Mouse (Mus musculus) forebrain, postnatal 0 days (tissue): ENCODE results near the gene Zbtb38. TPM values are rescaled to one million over a fixed set of nuclear protein-coding genes. Genes with fewer than 3 reads are reported as not detected.
A peak's percentile ranks its signal among the peaks of the same experiment; 100 is the strongest.

ENCODE experiments used
- ATAC-seq: fragments of 200-750 bp; cut with Nextera tagmentation; 2 replicates; pipeline ENCODE4 v1.8.0; 2017; ENCODE audit warnings: mild to moderate bottlenecking, moderate library complexity
- DNase-seq: peaks from one replicate; pipeline ENCODE4 v3.0.0-alpha.2; 2015
- H3K27ac ChIP-seq: fragments of 300-500 bp; sonication (generic); 2 replicates; pipeline ENCODE4 v1.5.1; 2014; ENCODE audit warnings: low read depth, mild to moderate bottlenecking, antibody characterized with exemption, low read length, moderate library complexity, mixed read lengths
- H3K27me3 ChIP-seq: fragments of 300-500 bp; sonication (generic); 2 replicates; pipeline ENCODE4 v1.6.1; 2014; ENCODE audit warnings: mild to moderate bottlenecking, low read length, mixed read lengths; ENCODE audit not compliant: insufficient read depth
- H3K36me3 ChIP-seq: fragments of 300-500 bp; sonication (generic); 2 replicates; pipeline ENCODE4 v1.6.1; 2014; ENCODE audit warnings: mild to moderate bottlenecking, moderate library complexity; ENCODE audit not compliant: insufficient read depth
- H3K4me1 ChIP-seq: fragments of 300-500 bp; sonication (generic); 2 replicates; pipeline ENCODE4 v1.6.1; 2014; ENCODE audit warnings: antibody characterized with exemption; ENCODE audit not compliant: insufficient read depth
- H3K4me2 ChIP-seq: fragments of 300-500 bp; sonication (generic); 2 replicates; pipeline ENCODE4 v1.6.1; 2014; ENCODE audit warnings: low read depth, mild to moderate bottlenecking, moderate library complexity
- H3K4me3 ChIP-seq: fragments of 300-500 bp; sonication (generic); 2 replicates; pipeline ENCODE4 v1.5.1; 2014; ENCODE audit warnings: low read depth, low read length, mixed read lengths
- H3K9ac ChIP-seq: fragments of 300-500 bp; sonication (generic); 2 replicates; pipeline ENCODE4 v1.6.1; 2014; ENCODE audit warnings: mild to moderate bottlenecking
- H3K9me3 ChIP-seq: fragments of 300-500 bp; sonication (generic); 2 replicates; pipeline ENCODE4 v1.6.1; 2016; ENCODE audit warnings: low read length
- CTCF ChIP-seq: sonication (generic); IDR thresholded peaks from 2 replicates; pipeline ENCODE4 v1.5.1; 2016; ENCODE audit warnings: antibody characterized with exemption, control low read depth, low read depth
- WGBS: fragments of 180-500 bp; shearing (Covaris S2); extraction: QIAGEN DNeasy Blood & Tissue Kit; methylation state at CpG from one replicate; pipeline ENCODE4 v1.1.7; 2014; 5-methylcytosine and 5-hydroxymethylcytosine counted together
- polyA plus RNA-seq: library from polyadenylated mRNA; unstranded; fragments of >200 nt; fragmentation: Nextera tagmentation; extraction: Ambion mirVana; gene quantifications from 2 replicates; pipeline ENCODE4 v1.2.1, GENCODE M21; 2015
- total RNA-seq: library from RNA; depleted of rRNA; stranded (reverse); fragments of >200 nt; gene quantifications from 2 replicates; pipeline ENCODE4 v1.2.3, GENCODE M21; 2014

Zbtb38 gene
- total and polyA plus RNA-seq, 2 experiments from 2014 or later, result 44.2 to 68.3 TPM

DNA sequence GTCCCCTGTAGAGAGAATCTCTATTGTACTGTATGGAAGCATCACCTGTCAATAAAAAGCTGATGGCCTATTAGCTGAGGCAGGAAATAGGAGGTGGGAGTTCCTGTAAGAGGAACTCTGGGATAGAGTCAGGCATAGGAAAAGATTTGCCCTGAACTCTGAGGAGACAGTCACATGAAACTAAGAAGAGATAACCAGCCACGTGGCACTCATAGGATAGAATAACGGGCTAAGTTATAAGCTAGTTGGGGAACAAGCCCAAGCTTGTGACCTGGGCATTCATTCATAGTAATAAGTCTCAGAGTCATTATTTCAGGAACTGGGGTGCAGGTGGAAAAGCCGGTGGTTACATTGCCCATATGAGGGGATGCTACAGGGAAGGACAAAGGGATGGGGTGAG, 10.4 kb upstream of the Zbtb38 start:
- TF ChIP-seq CTCF, result no peak
- Histone ChIP-seq H3K36me3 (no peaks in the 10 kb centered on the region), H3K4me1 (no peaks in the 10 kb centered on the region), H3K4me2 (no peak overlapping the region), H3K9ac (no peak overlapping the region), H3K27me3 (no peaks in the 10 kb centered on the region), H3K4me3 (no peak overlapping the region), H3K27ac (no peak overlapping the region), H3K9me3 (no peaks in the 10 kb centered on the region)
- 94% methylated on average over 3 of the region's 3 CpGs for WGBS
- DNase-seq (no peak), ATAC-seq (no peak)

DNA sequence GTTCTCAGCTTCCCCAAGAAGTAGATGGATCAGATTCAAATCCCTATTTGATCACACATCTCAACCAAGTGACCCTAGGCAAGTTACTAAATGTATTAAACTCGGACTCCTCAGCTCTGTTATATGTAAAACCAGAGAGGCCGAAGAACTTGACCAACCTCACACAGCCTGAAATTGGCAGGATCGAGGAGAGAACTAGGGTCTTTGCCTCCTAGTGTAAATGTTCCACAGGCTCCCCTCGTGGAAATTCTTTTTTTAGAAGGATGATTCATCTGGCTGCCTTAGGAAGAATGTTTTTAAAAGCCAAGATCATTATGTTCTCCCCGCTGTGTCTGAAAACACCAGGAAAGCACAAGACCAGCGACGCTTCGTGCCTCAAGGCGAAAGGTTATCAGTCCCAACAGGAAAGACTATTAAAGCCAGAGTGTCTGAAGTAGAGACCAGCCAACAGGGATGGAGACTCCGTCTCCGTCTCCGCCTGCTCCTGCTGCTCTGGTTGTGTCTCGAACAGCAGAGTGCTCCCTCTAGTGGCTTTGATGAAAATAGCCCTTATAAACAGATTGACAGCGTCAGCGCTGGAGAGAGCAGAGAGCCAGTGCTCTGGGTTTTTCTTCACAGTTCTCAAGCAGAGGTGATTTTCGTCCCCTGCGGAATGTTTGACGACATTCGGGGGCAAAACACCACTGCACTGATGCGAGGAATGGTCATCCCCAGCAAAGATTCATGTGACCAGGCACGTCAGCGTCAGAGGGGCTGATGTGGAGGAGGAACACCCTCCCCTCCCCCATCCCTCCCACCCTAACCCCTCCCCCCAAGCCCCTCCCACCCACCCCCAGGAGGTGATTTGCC, 6.3 kb upstream of the Zbtb38 start:
- Histone ChIP-seq H3K27me3 (no peaks in the 10 kb centered on the region), H3K27ac (peak overlapping the region; percentile 76), H3K4me3 (peak overlapping the region; percentile 36), H3K4me2 (peak overlapping the region; percentile 47), H3K4me1 (no peaks in the 10 kb centered on the region), H3K36me3 (no peaks in the 10 kb centered on the region), H3K9ac (peak overlapping the region; percentile 48; the same call in 1 of the 2 replicates), H3K9me3 (no peaks in the 10 kb centered on the region)
- ATAC-seq, result peak; percentile 97
- TF ChIP-seq CTCF, result peak; percentile 93
- DNase-seq, result peak; percentile 94
- 10% methylated on average over 22 of the region's 22 CpGs for WGBS

DNA sequence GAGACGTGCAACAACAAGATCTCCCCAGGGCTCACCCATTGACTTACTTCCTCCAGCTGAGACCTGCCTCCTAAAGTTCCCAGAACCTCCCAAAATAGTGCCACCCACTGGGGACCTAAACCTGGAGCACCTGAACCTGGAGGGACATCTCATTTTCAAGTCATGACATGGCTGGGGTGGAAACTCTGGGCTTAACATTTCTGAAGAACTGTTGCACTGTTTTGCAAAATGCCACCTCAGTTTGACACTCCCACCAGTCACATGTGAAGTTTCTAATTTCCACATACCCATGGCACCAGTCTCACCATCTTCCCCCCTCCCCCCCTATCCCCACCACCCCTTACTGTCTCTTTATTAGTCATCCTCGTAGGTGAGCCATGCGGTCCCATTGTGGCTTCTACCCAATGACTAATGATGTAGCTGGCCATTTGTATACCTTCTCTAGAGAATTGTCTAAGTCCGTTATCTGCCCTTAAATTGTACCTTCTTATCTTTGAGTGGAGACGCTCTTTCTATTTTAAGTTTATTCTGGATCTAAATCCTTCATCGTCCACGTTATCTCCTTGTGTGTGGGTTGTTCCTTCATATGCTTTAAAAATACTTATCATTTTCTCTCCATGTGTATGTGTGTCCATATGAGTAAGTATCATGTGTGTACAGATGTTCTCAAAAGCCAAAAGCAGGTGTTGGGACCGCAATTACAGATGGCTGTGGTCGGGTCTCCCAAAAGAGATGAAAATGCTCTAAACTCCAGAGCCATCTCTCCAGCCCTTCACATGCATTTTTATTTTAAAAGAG, 4.2 kb upstream of the Zbtb38 start:
- WGBS, result 94% methylated on average over 9 of the region's 9 CpGs
- ATAC-seq (no peak), DNase-seq (no peak)
- no peaks in the 10 kb centered on the region for H3K36me3 ChIP-seq
- TF ChIP-seq CTCF, result no peak
- no peak overlapping the region for H3K4me3 ChIP-seq
- no peak overlapping the region for H3K9ac ChIP-seq
- H3K4me1 ChIP-seq, result no peaks in the 10 kb centered on the region
- no peak overlapping the region for H3K27ac ChIP-seq
- no peaks in the 10 kb centered on the region for H3K9me3 ChIP-seq
- no peaks in the 10 kb centered on the region for H3K27me3 ChIP-seq
- H3K4me2 ChIP-seq, result no peak overlapping the region

DNA sequence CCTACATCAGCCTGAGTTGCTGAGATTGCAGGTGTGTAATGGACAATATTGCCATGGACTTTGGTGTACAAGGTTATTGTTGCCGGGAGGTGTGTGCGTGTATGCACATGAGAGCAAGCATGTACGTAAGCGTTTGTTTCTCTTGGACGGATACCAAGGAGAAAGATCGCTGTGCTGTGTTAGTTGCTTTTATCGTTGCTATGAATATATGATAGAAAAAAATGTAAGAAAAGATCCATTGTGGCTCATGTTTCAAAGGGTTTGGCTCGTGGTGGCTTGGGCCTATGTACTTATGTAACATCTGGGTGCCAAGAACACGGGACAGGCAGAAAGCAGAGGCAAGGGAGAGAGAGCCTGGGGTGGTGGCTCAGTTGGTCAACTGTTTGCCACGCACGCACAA, 3.1 kb upstream of the Zbtb38 start:
- ATAC-seq (no peak), DNase-seq (no peak)
- Histone ChIP-seq H3K27me3 (no peaks in the 10 kb centered on the region), H3K36me3 (no peaks in the 10 kb centered on the region), H3K4me3 (no peak overlapping the region), H3K4me1 (no peaks in the 10 kb centered on the region), H3K4me2 (no peak overlapping the region), H3K9me3 (no peaks in the 10 kb centered on the region), H3K9ac (no peak overlapping the region), H3K27ac (no peak overlapping the region)
- WGBS, result 83% methylated on average over 11 of the region's 11 CpGs
- no peak for TF ChIP-seq CTCF

DNA sequence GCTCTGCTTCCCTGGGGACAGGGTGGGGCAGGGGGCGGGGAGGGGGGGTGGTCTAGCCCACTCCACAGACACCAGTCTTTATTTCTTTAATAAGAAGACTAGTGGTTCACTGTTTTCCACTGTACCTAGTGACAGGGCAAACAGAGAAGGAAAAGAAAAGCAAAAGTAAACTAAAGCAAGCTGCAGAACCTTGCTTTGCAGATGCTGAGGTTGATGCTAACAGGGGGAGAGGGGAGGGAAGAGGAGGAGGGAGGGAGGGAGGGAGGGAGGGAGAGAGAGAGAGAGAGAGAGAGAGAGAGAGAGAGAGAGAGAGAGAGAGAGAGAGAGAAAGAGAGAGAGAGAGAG, 2.0 kb upstream of the Zbtb38 start:
- Histone ChIP-seq H3K4me2 (no peak overlapping the region), H3K36me3 (no peaks in the 10 kb centered on the region), H3K27ac (no peak overlapping the region), H3K4me1 (no peaks in the 10 kb centered on the region), H3K9me3 (no peaks in the 10 kb centered on the region), H3K27me3 (no peaks in the 10 kb centered on the region), H3K9ac (no peak overlapping the region), H3K4me3 (no peak overlapping the region)
- ATAC-seq (no peak), DNase-seq (no peak)
- TF ChIP-seq CTCF, result no peak
- WGBS, result 47% methylated on average over 1 of the region's 1 CpGs

DNA sequence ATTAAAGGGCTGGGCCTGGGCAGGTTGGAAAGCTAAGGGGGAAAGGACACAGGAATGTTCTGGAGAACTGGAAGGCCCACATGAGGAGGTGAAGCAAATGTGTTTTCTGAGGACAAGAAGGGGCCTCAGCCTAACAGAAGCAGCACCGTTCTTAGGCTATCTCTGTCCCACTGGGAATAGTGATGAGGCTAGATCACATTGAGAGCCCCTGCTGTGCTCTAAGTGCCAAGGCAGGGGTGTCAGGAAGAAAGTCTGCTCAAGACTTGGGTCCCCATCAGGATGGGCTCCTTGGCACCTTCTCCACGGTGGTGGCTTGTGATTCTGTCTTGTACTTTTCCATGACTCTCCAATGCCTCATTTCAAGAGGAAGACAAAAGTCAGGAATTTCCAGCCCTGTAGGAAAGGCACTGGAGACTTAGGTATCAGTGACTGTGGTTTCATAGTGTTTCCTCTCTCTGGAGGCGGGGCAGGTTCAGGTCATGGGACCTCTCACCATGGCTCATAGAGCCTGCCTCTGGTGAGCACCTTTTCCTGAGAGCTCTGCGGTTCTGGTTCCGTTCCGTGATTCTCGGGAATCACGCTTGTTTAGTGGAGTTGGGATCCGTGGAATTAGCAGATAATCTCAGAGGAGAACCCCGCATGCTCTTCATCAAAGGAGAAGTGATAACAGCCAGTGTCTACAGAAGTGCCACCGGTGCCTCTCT, 1.4 kb upstream of the Zbtb38 start:
- WGBS, result 89% methylated on average over 11 of the region's 11 CpGs
- no peak overlapping the region for H3K4me2 ChIP-seq
- no peak for TF ChIP-seq CTCF
- H3K27me3 ChIP-seq, result no peaks in the 10 kb centered on the region
- H3K4me1 ChIP-seq, result no peaks in the 10 kb centered on the region
- no peaks in the 10 kb centered on the region for H3K9me3 ChIP-seq
- H3K4me3 ChIP-seq, result no peak overlapping the region
- H3K9ac ChIP-seq, result no peak overlapping the region
- ATAC-seq, result no peak
- DNase-seq, result no peak
- H3K27ac ChIP-seq, result no peak overlapping the region
- H3K36me3 ChIP-seq, result no peaks in the 10 kb centered on the region
